Mouse (Mus musculus) heart, embryonic 13.5 days (tissue): ENCODE data around the gene Cfap299. TPM values are rescaled to one million over a fixed set of nuclear protein-coding genes. Genes with fewer than 3 reads are reported as not detected.
"Not testable (repeated sequence)": the region's sequence is repeated elsewhere in the genome, so short reads cannot be mapped to it uniquely, and the experiment has no call there.

Source experiments
- ATAC-seq: fragments of 200-750 bp; cut with Nextera tagmentation; 2 replicates; pipeline ENCODE4 v1.8.0; 2017; ENCODE audit warnings: moderate TSS enrichment; ENCODE audit not compliant: insufficient number of reproducible peaks, low FRiP score, low TSS enrichment; ENCODE audit errors: extremely low read depth
- H3K27ac ChIP-seq: fragments of 300-500 bp; sonication (generic); replicated peaks from 2 replicates; pipeline ENCODE4 v1.5.1; 2015; ENCODE audit warnings: moderate library complexity, mild to moderate bottlenecking, inconsistent platforms
- H3K27me3 ChIP-seq: fragments of 300-500 bp; sonication (generic); replicated peaks from 2 replicates; pipeline ENCODE4 v1.6.1; 2015; ENCODE audit warnings: mild to moderate bottlenecking, inconsistent platforms
- H3K36me3 ChIP-seq: fragments of 300-500 bp; sonication (generic); 2 replicates; pipeline ENCODE4 v1.6.1; 2015; ENCODE audit warnings: mild to moderate bottlenecking, inconsistent platforms
- H3K4me1 ChIP-seq: fragments of 300-500 bp; sonication (generic); 2 replicates; pipeline ENCODE4 v1.6.1; 2015; ENCODE audit warnings: inconsistent platforms
- H3K4me2 ChIP-seq: fragments of 300-500 bp; sonication (generic); 2 replicates; pipeline ENCODE4 v1.6.1; 2015; ENCODE audit warnings: inconsistent platforms, mild to moderate bottlenecking, moderate library complexity
- H3K4me3 ChIP-seq: fragments of 300-500 bp; sonication (generic); 2 replicates; pipeline ENCODE4 v1.5.1; 2015; ENCODE audit warnings: moderate library complexity, mild to moderate bottlenecking, inconsistent platforms
- H3K9ac ChIP-seq: fragments of 300-500 bp; sonication (generic); 2 replicates; pipeline ENCODE4 v1.6.1; 2015; ENCODE audit warnings: inconsistent platforms, mild to moderate bottlenecking, moderate library complexity
- H3K9me3 ChIP-seq: fragments of 300-500 bp; sonication (generic); 2 replicates; pipeline ENCODE4 v1.6.1; 2016; ENCODE audit warnings: inconsistent platforms
- whole genome bisulfite sequencing: fragments of 180-500 bp; shearing (Covaris S2); methylation state at CpG from one replicate; pipeline ENCODE4 v1.1.7; 2015; ENCODE audit warnings: mixed read lengths; 5-methylcytosine and 5-hydroxymethylcytosine counted together
- polyA plus RNA-seq: library from polyadenylated mRNA; unstranded; fragments of >200 nt; fragmentation: Nextera tagmentation; extraction: Ambion mirVana; gene quantifications from 2 replicates; pipeline ENCODE4 v1.2.1, GENCODE M21; 2015

Gene Cfap299
- polyA plus RNA-seq, 1 experiment from 2014 or later: 0.40 TPM

GRCm38 (mm10) chr5:98574711-98575470, 245.8 kb downstream of the Cfap299 start:
- Histone ChIP-seq H3K27ac (no peak overlapping the region), H3K27me3 (no peaks in the 10 kb centered on the region), H3K4me3 (no peak overlapping the region), H3K4me2 (no peak overlapping the region), H3K4me1 (peaks cover 3% of the 10 kb centered on the region; the same call in 1 of the 2 replicates), H3K9me3 (no peaks in the 10 kb centered on the region), H3K36me3 (no peaks in the 10 kb centered on the region), H3K9ac (no peak overlapping the region)
- no peak for ATAC-seq
- WGBS: 61% methylated on average over 12 of the region's 12 CpGs

GRCm38 (mm10) chr5:98575471-98575834, 246.3 kb downstream of the Cfap299 start:
- H3K4me1 ChIP-seq: peaks cover 3% of the 10 kb centered on the region; the same call in 1 of the 2 replicates
- H3K9ac ChIP-seq: no peak overlapping the region
- no peak overlapping the region for H3K4me3 ChIP-seq
- H3K9me3 ChIP-seq: no peaks in the 10 kb centered on the region
- no peaks in the 10 kb centered on the region for H3K27me3 ChIP-seq
- H3K4me2 ChIP-seq: no peak overlapping the region
- no peak overlapping the region for H3K27ac ChIP-seq
- ATAC-seq: no peak
- WGBS: 73% methylated on average over 4 of the region's 4 CpGs
- no peaks in the 10 kb centered on the region for H3K36me3 ChIP-seq

DNA sequence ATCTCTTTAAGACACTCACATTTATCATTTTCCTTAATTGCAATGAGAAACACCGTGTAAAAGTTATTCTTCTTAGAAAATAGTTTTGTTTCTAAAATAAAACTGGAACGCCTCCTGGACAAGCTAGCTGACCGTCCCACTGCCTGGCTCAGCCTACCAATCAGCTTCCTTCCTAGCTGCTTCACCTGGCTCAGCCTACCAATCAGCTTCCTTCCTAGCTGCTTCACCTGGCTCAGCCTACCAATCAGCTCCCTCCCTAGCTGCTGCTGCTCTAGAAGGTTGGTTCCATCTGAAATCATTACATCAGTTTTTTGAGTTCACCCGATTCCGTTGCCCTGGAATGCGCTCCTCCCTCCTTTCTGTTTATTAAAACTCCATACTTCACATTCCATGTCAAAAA, 247.4 kb downstream of the Cfap299 start:
- H3K4me3 ChIP-seq, H3K9me3 ChIP-seq, H3K4me1 ChIP-seq, H3K9ac ChIP-seq, ATAC-seq, H3K27me3 ChIP-seq, H3K27ac ChIP-seq, H3K36me3 ChIP-seq, H3K4me2 ChIP-seq: not testable (repeated sequence)
- WGBS: 66% methylated on average over 6 of the region's 6 CpGs

- Histone ChIP-seq H3K27me3 (no peaks in the 10 kb centered on the region), H3K9ac (no peak overlapping the region), H3K9me3 (no peaks in the 10 kb centered on the region), H3K27ac (no peak overlapping the region), H3K4me2 (no peak overlapping the region), H3K4me1 (peaks cover 3% of the 10 kb centered on the region; the same call in 1 of the 2 replicates), H3K36me3 (no peaks in the 10 kb centered on the region), H3K4me3 (no peak overlapping the region)
- no peak for ATAC-seq
- WGBS: 50% methylated on average over 2 of the region's 2 CpGs
These were observed 249.3 kb downstream of the Cfap299 start for GRCm38 (mm10) chr5:98578398-98578797.

GRCm38 (mm10) chr5:98580811-98581210, 251.7 kb downstream of the Cfap299 start:
- Histone ChIP-seq H3K4me3 (no peak overlapping the region), H3K4me2 (no peak overlapping the region), H3K27me3 (no peaks in the 10 kb centered on the region), H3K27ac (no peak overlapping the region), H3K9ac (no peak overlapping the region), H3K9me3 (no peaks in the 10 kb centered on the region), H3K4me1 (peaks cover 3% of the 10 kb centered on the region; the same call in 1 of the 2 replicates), H3K36me3 (no peaks in the 10 kb centered on the region)
- 55% methylated on average over 5 of the region's 5 CpGs for WGBS
- no peak for ATAC-seq

- ATAC-seq: no peak
- no peaks in the 10 kb centered on the region for H3K9me3 ChIP-seq
- H3K4me1 ChIP-seq: no peaks in the 10 kb centered on the region
- 74% methylated on average over 3 of the region's 3 CpGs for WGBS
- no peak overlapping the region for H3K27ac ChIP-seq
- H3K4me2 ChIP-seq: no peak overlapping the region
- H3K9ac ChIP-seq: no peak overlapping the region
- no peaks in the 10 kb centered on the region for H3K27me3 ChIP-seq
- no peak overlapping the region for H3K4me3 ChIP-seq
- no peaks in the 10 kb centered on the region for H3K36me3 ChIP-seq
These were observed 252.9 kb downstream of the Cfap299 start for GRCm38 (mm10) chr5:98582051-98582450.

DNA sequence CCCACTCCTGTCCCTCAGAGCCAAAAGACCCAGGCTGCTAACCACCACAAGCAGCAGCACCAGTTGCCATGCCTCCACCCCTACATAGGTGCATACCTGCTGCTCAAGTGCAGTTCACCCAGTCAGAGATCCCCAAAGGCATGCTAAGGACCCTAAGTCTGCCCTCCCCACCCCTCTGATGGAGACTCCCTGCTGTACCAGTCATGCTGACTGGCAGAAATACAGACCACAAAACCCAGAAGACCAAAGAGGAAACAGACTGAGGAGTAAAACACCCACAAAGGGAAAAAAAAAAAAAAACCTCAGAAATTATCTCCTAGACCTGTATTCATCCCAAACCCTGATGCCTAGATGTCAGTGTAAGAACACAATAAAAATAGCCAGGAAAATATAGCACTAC, 256.8 kb downstream of the Cfap299 start:
- no peaks in the 10 kb centered on the region for H3K27me3 ChIP-seq
- no peak overlapping the region for H3K9ac ChIP-seq
- no peaks in the 10 kb centered on the region for H3K4me1 ChIP-seq
- ATAC-seq: no peak
- H3K27ac ChIP-seq: no peak overlapping the region
- no peaks in the 10 kb centered on the region for H3K36me3 ChIP-seq
- H3K9me3 ChIP-seq: no peaks in the 10 kb centered on the region
- H3K4me2 ChIP-seq: no peak overlapping the region
- H3K4me3 ChIP-seq: no peak overlapping the region

- Histone ChIP-seq H3K9me3 (no peaks in the 10 kb centered on the region), H3K9ac (no peak overlapping the region), H3K27me3 (no peaks in the 10 kb centered on the region), H3K4me3 (no peak overlapping the region), H3K4me1 (no peaks in the 10 kb centered on the region), H3K4me2 (no peak overlapping the region), H3K36me3 (no peaks in the 10 kb centered on the region), H3K27ac (no peak overlapping the region)
- WGBS: 82% methylated on average over 5 of the region's 5 CpGs
- ATAC-seq: no peak
These were observed 284.4 kb downstream of the Cfap299 start for GRCm38 (mm10) chr5:98613511-98613910.

GRCm38 (mm10) chr5:98616902-98617301, 287.8 kb downstream of the Cfap299 start:
- no peak for ATAC-seq
- no peak overlapping the region for H3K27ac ChIP-seq
- no peak overlapping the region for H3K4me2 ChIP-seq
- no peaks in the 10 kb centered on the region for H3K4me1 ChIP-seq
- no peaks in the 10 kb centered on the region for H3K9me3 ChIP-seq
- H3K36me3 ChIP-seq: no peaks in the 10 kb centered on the region
- no peaks in the 10 kb centered on the region for H3K27me3 ChIP-seq
- no peak overlapping the region for H3K4me3 ChIP-seq
- 71% methylated on average over 3 of the region's 3 CpGs for WGBS
- H3K9ac ChIP-seq: no peak overlapping the region

- no peak for ATAC-seq
- no peaks in the 10 kb centered on the region for H3K36me3 ChIP-seq
- no peak overlapping the region for H3K27ac ChIP-seq
- H3K9me3 ChIP-seq: no peaks in the 10 kb centered on the region
- H3K4me3 ChIP-seq: no peak overlapping the region
- 61% methylated on average over 4 of the region's 4 CpGs for WGBS
- H3K4me1 ChIP-seq: no peaks in the 10 kb centered on the region
- no peak overlapping the region for H3K9ac ChIP-seq
- H3K4me2 ChIP-seq: no peak overlapping the region
- H3K27me3 ChIP-seq: no peaks in the 10 kb centered on the region
These were observed 288.3 kb downstream of the Cfap299 start for GRCm38 (mm10) chr5:98617416-98617815.

- no peak overlapping the region for H3K27ac ChIP-seq
- no peaks in the 10 kb centered on the region for H3K9me3 ChIP-seq
- no peak overlapping the region for H3K9ac ChIP-seq
- H3K4me1 ChIP-seq: no peaks in the 10 kb centered on the region
- H3K4me3 ChIP-seq: no peak overlapping the region
- no peak for ATAC-seq
- H3K36me3 ChIP-seq: no peaks in the 10 kb centered on the region
- no peaks in the 10 kb centered on the region for H3K27me3 ChIP-seq
- no peak overlapping the region for H3K4me2 ChIP-seq
These were observed 321.2 kb downstream of the Cfap299 start for GRCm38 (mm10) chr5:98650345-98650744.

GRCm38 (mm10) chr5:98651049-98651448, 321.9 kb downstream of the Cfap299 start:
- no peak for ATAC-seq
- Histone ChIP-seq H3K4me3 (no peak overlapping the region), H3K27ac (no peak overlapping the region), H3K9me3 (no peaks in the 10 kb centered on the region), H3K36me3 (no peaks in the 10 kb centered on the region), H3K9ac (no peak overlapping the region), H3K4me1 (no peaks in the 10 kb centered on the region), H3K27me3 (no peaks in the 10 kb centered on the region), H3K4me2 (no peak overlapping the region)
- WGBS: 58% methylated on average over 5 of the region's 5 CpGs
